Mouse (Mus musculus): Measurements from ENCODE around the gene Fa2h.

DNA sequence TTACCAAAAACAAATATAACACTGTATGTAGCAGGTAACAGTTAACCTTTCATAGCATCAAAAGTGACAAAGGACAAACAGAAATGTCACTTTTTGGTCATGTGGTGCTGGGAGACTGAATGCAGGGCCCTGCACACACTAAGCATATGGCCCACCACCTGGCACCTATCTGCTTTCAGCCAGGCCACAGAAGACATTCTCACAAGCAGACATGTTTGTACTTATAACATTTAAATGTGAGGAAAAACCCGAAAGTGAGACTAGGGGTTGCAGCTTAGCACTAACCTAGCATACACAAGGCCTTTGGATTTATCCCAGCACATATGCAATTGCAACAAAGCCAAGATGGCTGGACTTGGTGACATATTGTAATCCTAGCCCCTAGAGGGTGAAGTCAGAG lies 95.6 kb downstream of the Fa2h start:
- no peak for TF ChIP-seq CTCF (IDR thresholded peaks at IDR 0.05)
- no peak for TF ChIP-seq EP300 (IDR thresholded peaks at IDR 0.05)
